8 mouse cellular contexts compared by ENCODE assay signal in genomic region chr4:125702607-125703309, GRCm38 (mm10).
DNase-seq lines count a peak whose midpoint lies in the region; ATAC-seq and TF ChIP-seq lines count a peak whose summit lies in the region.

No protein-coding gene starts in this region.

- H3K9me3 ChIP-seq in limb, embryonic 15.5 days = no peaks in the 10 kb centered on the region
- H3K9me3 ChIP-seq in limb, embryonic 10.5 days (replicated peaks) = no peaks in the 10 kb centered on the region
- no peaks in the 10 kb centered on the region for H3K9me3 ChIP-seq in forebrain, embryonic 13.5 days (replicated peaks)
- no peaks in the 10 kb centered on the region for H3K9me3 ChIP-seq in heart, postnatal 0 days (replicated peaks; ENCODE audit: control insufficient read depth, low read length)

- peak overlapping the region; percentile 27; the same call in 1 of the 2 replicates for H3K27ac ChIP-seq in limb, embryonic 15.5 days
- H3K27ac ChIP-seq in limb, embryonic 10.5 days = no peak overlapping the region
- H3K27ac ChIP-seq in forebrain, embryonic 13.5 days = peak overlapping the region; percentile 80
- peak overlapping the region; percentile 77 for H3K27ac ChIP-seq in heart, postnatal 0 days (ENCODE audit: low read depth)

- H3K36me3 ChIP-seq in limb, embryonic 15.5 days = no peaks in the 10 kb centered on the region
- no peaks in the 10 kb centered on the region for H3K36me3 ChIP-seq in limb, embryonic 10.5 days
- peaks cover 9% of the 10 kb centered on the region for H3K36me3 ChIP-seq in forebrain, embryonic 13.5 days (ENCODE audit: poor library complexity, severe bottlenecking)
- no peaks in the 10 kb centered on the region for H3K36me3 ChIP-seq in heart, postnatal 0 days (replicated peaks; ENCODE audit: control insufficient read depth, insufficient read depth, low read length)

- no peak for DNase-seq in limb, embryonic 10.5 days (ENCODE audit: low spot score)
- peak; percentile 80 for DNase-seq in heart, postnatal 0 days (ENCODE audit: low spot score)
- DNase-seq in large intestine, adult 2 months (ENCODE audit: low read depth, low spot score) = peak; percentile 11
- peak; percentile 64 for DNase-seq in lung, postnatal 10 days
- peak; percentile 88 for DNase-seq in right cerebral cortex, postnatal 4 days
- DNase-seq in spleen, postnatal 10 days (ENCODE audit: low spot score in 2 of 2) = no peak

- 0 out of 2 replicates have a peak, but pooled peaks have one; percentile 48 for ATAC-seq in limb, embryonic 15.5 days (ENCODE audit: insufficient number of reproducible peaks, low FRiP score, low TSS enrichment, low read depth)
- peak; percentile 90 for ATAC-seq in forebrain, embryonic 13.5 days
- ATAC-seq in heart, postnatal 0 days (ENCODE audit: insufficient read depth, low read depth) = peak; percentile 98

- 56% methylated on average over 12 of the region's 12 CpGs for WGBS in limb, embryonic 15.5 days
- WGBS in limb, embryonic 10.5 days = 77% methylated on average over 12 of the region's 12 CpGs
- WGBS in forebrain, embryonic 13.5 days = 51% methylated on average over 12 of the region's 12 CpGs
- WGBS in heart, postnatal 0 days = 50% methylated on average over 12 of the region's 12 CpGs
- 41% methylated on average over 12 of the region's 12 CpGs for WGBS in large intestine, adult 2 months

- peaks cover 42% of the 10 kb centered on the region for H3K4me1 ChIP-seq in limb, embryonic 15.5 days
- peaks cover 25% of the 10 kb centered on the region for H3K4me1 ChIP-seq in limb, embryonic 10.5 days
- peaks cover 63% of the 10 kb centered on the region for H3K4me1 ChIP-seq in forebrain, embryonic 13.5 days
- no peaks in the 10 kb centered on the region for H3K4me1 ChIP-seq in heart, postnatal 0 days (ENCODE audit: control insufficient read depth, insufficient read depth)

- TF ChIP-seq CTCF in heart, postnatal 0 days (IDR thresholded peaks at IDR 0.05; ENCODE audit: low read depth) = no peak

- H3K4me2 ChIP-seq in limb, embryonic 15.5 days = no peak overlapping the region
- 0 out of 2 replicates have a peak overlapping the region, but pooled peaks have one; percentile 10 for H3K4me2 ChIP-seq in forebrain, embryonic 13.5 days
- no peak overlapping the region for H3K4me2 ChIP-seq in heart, postnatal 0 days (ENCODE audit: low read depth, low read length)

- TF ChIP-seq EP300 in heart, postnatal 0 days (IDR thresholded peaks at IDR 0.05; ENCODE audit: low read depth) = no peak

- H3K27me3 ChIP-seq in limb, embryonic 15.5 days = peaks cover 43% of the 10 kb centered on the region
- H3K27me3 ChIP-seq in limb, embryonic 10.5 days (ENCODE audit: low read depth, poor library complexity, severe bottlenecking) = peaks cover 73% of the 10 kb centered on the region
- H3K27me3 ChIP-seq in forebrain, embryonic 13.5 days = peaks cover 34% of the 10 kb centered on the region
- H3K27me3 ChIP-seq in heart, postnatal 0 days (ENCODE audit: control insufficient read depth, insufficient read depth, low read length) = 0 out of 2 replicates have a peak, but pooled peaks cover 5% of the 10 kb centered on the region

- no peak overlapping the region for H3K9ac ChIP-seq in limb, embryonic 15.5 days
- H3K9ac ChIP-seq in forebrain, embryonic 13.5 days = no peak overlapping the region
- H3K9ac ChIP-seq in heart, postnatal 0 days (replicated peaks; ENCODE audit: low read depth, low read length) = no peak overlapping the region

- no peak overlapping the region for H3K4me3 ChIP-seq in limb, embryonic 15.5 days
- no peak overlapping the region for H3K4me3 ChIP-seq in limb, embryonic 10.5 days
- no peak overlapping the region for H3K4me3 ChIP-seq in forebrain, embryonic 13.5 days
- H3K4me3 ChIP-seq in heart, postnatal 0 days (ENCODE audit: low read depth, low read length) = no peak overlapping the region

Comparison
In these comparisons a context has a peak if more than half of its experiments do, and no peak if none do; other contexts are left out.
1. ATAC-seq: peak in every context shown above with its lines; median percentile 98 in heart, postnatal 0 days; 90 in forebrain, embryonic 13.5 days; 48 in limb, embryonic 15.5 days.
2. DNase-seq: peak in heart, postnatal 0 days (single experiment), large intestine, adult 2 months (single experiment), lung, postnatal 10 days (single experiment) and right cerebral cortex, postnatal 4 days (single experiment); none in limb, embryonic 10.5 days (single experiment) and spleen, postnatal 10 days (0 of 2).